39 mouse cellular contexts compared by ENCODE assay signal in genomic region chr6:125291329-125291728, GRCm38 (mm10). TPM values are rescaled to one million over a fixed set of nuclear protein-coding genes. Genes with fewer than 3 reads are reported as not detected.
A peak's percentile ranks its signal among the peaks of the same experiment; 100 is the strongest.
DNase-seq lines count a peak whose midpoint lies in the region; ATAC-seq and TF ChIP-seq lines count a peak whose summit lies in the region.
"Had no signal": no experiment of that assay in that cellular context is flagged by ENCODE, and none has a peak within 500 bp of the region (broad histone marks: within the 10 kb centered on the region; RNA-seq: fewer than 3 reads in every experiment).

No protein-coding gene starts in this region.

- H3K36me3 ChIP-seq in midbrain, postnatal 0 days (ENCODE audit: insufficient read depth, low read length), result no peaks in the 10 kb centered on the region
- H3K36me3 ChIP-seq: forebrain, embryonic 12.5 days; G1E; heart, embryonic 10.5 days; heart, embryonic 15.5 days; hindbrain, embryonic 12.5 days; liver, embryonic 13.5 days; midbrain, embryonic 13.5 days; stomach, embryonic 15.5 days had no signal

- ATAC-seq in frontal cortex, adult (ENCODE audit: low TSS enrichment), result peak; percentile 93
- no peak for ATAC-seq in inflammation-experienced regulatory T-cells, adult 6 months
- ATAC-seq in midbrain, postnatal 0 days (ENCODE audit: low FRiP score), result no peak
- ATAC-seq: forebrain, postnatal 0 days; intestine, postnatal 0 days; midbrain, embryonic 13.5 days had no signal

- H3K27me3 ChIP-seq in midbrain, postnatal 0 days (ENCODE audit: insufficient read depth, low read length), result no peaks in the 10 kb centered on the region
- H3K27me3 ChIP-seq: forebrain, embryonic 12.5 days; heart, embryonic 15.5 days; liver, embryonic 13.5 days; midbrain, embryonic 13.5 days; stomach, embryonic 15.5 days had no signal

- H3K27ac ChIP-seq in embryonic fibroblast, embryonic 13.5 days (ENCODE audit: insufficient read depth, low read length), result peak overlapping the region; percentile 16; the same call in 1 of the 2 replicates
- no peak overlapping the region for H3K27ac ChIP-seq in midbrain, postnatal 0 days (ENCODE audit: low read depth, low read length)
- H3K27ac ChIP-seq: forebrain, embryonic 12.5 days; heart, embryonic 10.5 days; heart, embryonic 15.5 days; hindbrain, embryonic 12.5 days; liver, embryonic 13.5 days; macrophage; midbrain, embryonic 13.5 days; stomach, embryonic 15.5 days had no signal

- 86% methylated on average over 4 of the region's 4 CpGs for WGBS in midbrain, postnatal 0 days

- H3K9me3 ChIP-seq in midbrain, postnatal 0 days (ENCODE audit: low read length), result no peaks in the 10 kb centered on the region
- H3K9me3 ChIP-seq: forebrain, embryonic 12.5 days; heart, embryonic 10.5 days; heart, embryonic 15.5 days; hindbrain, embryonic 12.5 days; liver, embryonic 13.5 days; midbrain, embryonic 13.5 days; stomach, embryonic 15.5 days had no signal

- 0 out of 2 replicates have a peak, but pooled peaks cover 2% of the 10 kb centered on the region for H3K4me1 ChIP-seq in embryonic fibroblast, embryonic 13.5 days (ENCODE audit: control insufficient read depth, insufficient read depth, low read length)
- H3K4me1 ChIP-seq in midbrain, postnatal 0 days (ENCODE audit: insufficient read depth, low read length), result no peaks in the 10 kb centered on the region
- H3K4me1 ChIP-seq: forebrain, embryonic 12.5 days; heart, embryonic 10.5 days; heart, embryonic 15.5 days; hindbrain, embryonic 12.5 days; liver, embryonic 13.5 days; midbrain, embryonic 13.5 days; stomach, embryonic 15.5 days had no signal

- TF ChIP-seq POLR2A in embryonic fibroblast, embryonic 13.5 days (IDR thresholded peaks at IDR 0.05; ENCODE audit: low read depth, low read length), result no peak

- no peak overlapping the region for H3K4me3 ChIP-seq in embryonic fibroblast, embryonic 13.5 days (ENCODE audit: insufficient read depth, low read length)
- no peak overlapping the region for H3K4me3 ChIP-seq in midbrain, postnatal 0 days (ENCODE audit: low read depth, low read length)
- H3K4me3 ChIP-seq: forebrain, embryonic 12.5 days; heart, embryonic 10.5 days; heart, embryonic 15.5 days; hindbrain, embryonic 12.5 days; liver, embryonic 13.5 days; midbrain, embryonic 13.5 days; stomach, embryonic 15.5 days had no signal

- DNase-seq in frontal cortex, postnatal 10 days (ENCODE audit: low spot score in 2 of 2), result no peak
- DNase-seq in left cerebral cortex, postnatal 25 days (ENCODE audit: low spot score in 2 of 2), result peak; percentile 6 to 79
- no peak for DNase-seq in left cerebral cortex, adult 11 months (ENCODE audit: low spot score)
- DNase-seq in 3T3-L1 (ENCODE audit: low read depth, low spot score), result peak; percentile 80
- no peak for DNase-seq in midbrain, postnatal 0 days (ENCODE audit: low spot score)
- DNase-seq: adrenal gland, postnatal 25 days; cerebellum, adult 2 months; cerebellum, postnatal 14 days; forebrain, postnatal 0 days; gastrocnemius, postnatal 25 days; heart, adult 11 months; heart, postnatal 36 days; kidney, adult 9 months; kidney, postnatal 14 days; liver, embryonic 13.5 days; lung, adult 2 months; lung, postnatal 10 days; thymus, postnatal 14 days had no signal

- intact Hi-C loops in left cerebral cortex, postnatal 25 days (cut with DNase I), result no loop called here

- no peak overlapping the region for H3K4me2 ChIP-seq in midbrain, postnatal 0 days (ENCODE audit: low read depth, low read length, poor library complexity, severe bottlenecking)
- H3K4me2 ChIP-seq: forebrain, embryonic 12.5 days; heart, embryonic 15.5 days; hindbrain, embryonic 12.5 days; liver, embryonic 13.5 days; midbrain, embryonic 13.5 days; stomach, embryonic 15.5 days had no signal

- TF ChIP-seq CTCF in embryonic fibroblast, embryonic 13.5 days (IDR thresholded peaks at IDR 0.05; ENCODE audit: borderline replicate concordance, insufficient read depth, low read length), result no peak
- TF ChIP-seq CTCF in midbrain, postnatal 0 days (IDR thresholded peaks at IDR 0.05), result no peak

- no peak overlapping the region for H3K9ac ChIP-seq in midbrain, postnatal 0 days (replicated peaks; ENCODE audit: low read length, poor library complexity, severe bottlenecking)
- H3K9ac ChIP-seq: forebrain, embryonic 12.5 days; forebrain, postnatal 0 days; heart, embryonic 15.5 days; hindbrain, embryonic 12.5 days; liver, embryonic 13.5 days; midbrain, embryonic 13.5 days; stomach, embryonic 15.5 days had no signal

RNA-seq across cellular contexts. Expression of gene Tuba3a, which starts 5.5 kb away (rescaled TPM):
- total RNA-seq in left cerebral cortex, postnatal 25 days (2021), result not detected
- polyA plus RNA-seq in embryonic fibroblast, embryonic 13.5 days (2011; ENCODE audit: insufficient read length, low read depth, missing spikeins), result not detected in 2 replicates
- 1 to 10 TPM in 2 of 3 experiments, under 1 TPM in 1; 0.70 to 2.7 (median 2.6) TPM for polyA plus RNA-seq in inflammation-experienced regulatory T-cells, adult 6 months (2017; shearing (Covaris generic))
- not detected in 2 replicates for total RNA-seq in midbrain, postnatal 0 days (2014; rRNA removed)
- not detected in 2 replicates for polyA plus RNA-seq in midbrain, postnatal 0 days (2015; fragmentation: Nextera tagmentation; extraction: Ambion mirVana)
- total RNA-seq: adrenal gland, adult 18-20 months; adrenal gland, postnatal 25 days; forebrain, postnatal 0 days; G1E; gastrocnemius, adult 18-20 months; gastrocnemius, postnatal 25 days; heart, postnatal 36 days; layer of hippocampus, postnatal 14 days; left cerebral cortex, postnatal 10 days; megakaryocyte-erythroid progenitor cell, adult 5-6 weeks; monocyte, adult 5-6 weeks had no signal
- polyA plus RNA-seq: brain, embryonic 14.5 days; cerebellum, adult 2 months; cortical plate, adult 2 months; forebrain, embryonic 12.5 days; forebrain, postnatal 0 days; G1E; hindbrain, embryonic 12.5 days; intestine, postnatal 0 days; liver, embryonic 13.5 days; macrophage; neural tube, embryonic 14.5 days had no signal

RNA-seq across cellular contexts. Expression of gene Ltbr, which starts 22.4 kb away (rescaled TPM):
- 1 to 10 TPM; 8.1 to 9.9 TPM for total RNA-seq in left cerebral cortex, postnatal 25 days (2021)
- polyA plus RNA-seq in embryonic fibroblast, embryonic 13.5 days (2011; ENCODE audit: insufficient read length, low read depth, missing spikeins), result 67.1 and 77.6 TPM in 2 replicates
- polyA plus RNA-seq in inflammation-experienced regulatory T-cells, adult 6 months (2017; shearing (Covaris generic)), result under 1 TPM in 2 of 3 experiments, not detected in 1; 0.21 to 0.23 TPM
- total RNA-seq in midbrain, postnatal 0 days (2014; rRNA removed), result 24.4 TPM in 2 replicates
- 14.5 and 15.7 TPM in 2 replicates for polyA plus RNA-seq in midbrain, postnatal 0 days (2015; fragmentation: Nextera tagmentation; extraction: Ambion mirVana)
- total RNA-seq: G1E had no signal
- polyA plus RNA-seq: G1E had no signal

RNA-seq across cellular contexts. Expression of gene Scnn1a, which starts 29.1 kb away (rescaled TPM):
- 1 to 10 TPM; 2.4 to 2.6 TPM for total RNA-seq in left cerebral cortex, postnatal 25 days (2021)
- polyA plus RNA-seq in embryonic fibroblast, embryonic 13.5 days (2011; ENCODE audit: insufficient read length, low read depth, missing spikeins), result 0.48 and 0.70 TPM in 2 replicates
- not detected for polyA plus RNA-seq in inflammation-experienced regulatory T-cells, adult 6 months (2017; shearing (Covaris generic))
- total RNA-seq in midbrain, postnatal 0 days (2014; rRNA removed), result 1.5 and 1.8 TPM in 2 replicates
- polyA plus RNA-seq in midbrain, postnatal 0 days (2015; fragmentation: Nextera tagmentation; extraction: Ambion mirVana), result 1.8 TPM in 2 replicates
- polyA plus RNA-seq: G1E had no signal

RNA-seq across cellular contexts. Expression of gene Cd27, which starts 54.5 kb away (rescaled TPM):
- total RNA-seq in left cerebral cortex, postnatal 25 days (2021), result not detected
- polyA plus RNA-seq in embryonic fibroblast, embryonic 13.5 days (2011; ENCODE audit: insufficient read length, low read depth, missing spikeins), result not detected in 2 replicates
- 100 to 1,000 TPM; 258 to 621 (median 560) TPM for polyA plus RNA-seq in inflammation-experienced regulatory T-cells, adult 6 months (2017; shearing (Covaris generic))
- total RNA-seq in midbrain, postnatal 0 days (2014; rRNA removed), result not detected in 2 replicates
- 0.70 TPM in 1 of 2 replicates, not detected in the other for polyA plus RNA-seq in midbrain, postnatal 0 days (2015; fragmentation: Nextera tagmentation; extraction: Ambion mirVana)
- total RNA-seq: forebrain, postnatal 0 days; layer of hippocampus, postnatal 14 days; left cerebral cortex, postnatal 10 days had no signal
- polyA plus RNA-seq: cerebellum, adult 2 months; cortical plate, adult 2 months; G1E; macrophage had no signal

RNA-seq across cellular contexts. Expression of gene Tnfrsf1a, which starts 57.8 kb away (rescaled TPM):
- 10 to 100 TPM; 11.5 to 12.7 TPM for total RNA-seq in left cerebral cortex, postnatal 25 days (2021)
- 126 and 140 TPM in 2 replicates for polyA plus RNA-seq in embryonic fibroblast, embryonic 13.5 days (2011; ENCODE audit: insufficient read length, low read depth, missing spikeins)
- polyA plus RNA-seq in inflammation-experienced regulatory T-cells, adult 6 months (2017; shearing (Covaris generic)), result 10 to 100 TPM; 23.3 to 28.5 (median 24.7) TPM
- total RNA-seq in midbrain, postnatal 0 days (2014; rRNA removed), result 9.2 and 15.9 TPM in 2 replicates
- 10.4 and 12.9 TPM in 2 replicates for polyA plus RNA-seq in midbrain, postnatal 0 days (2015; fragmentation: Nextera tagmentation; extraction: Ambion mirVana)
- total RNA-seq: G1E had no signal

Comparison
In these comparisons a context has a peak if more than half of its experiments do, and no peak if none do; other contexts are left out.
1. DNase-seq: peak in left cerebral cortex, postnatal 25 days (2 of 2) and 3T3-L1 (single experiment); none in frontal cortex, postnatal 10 days (0 of 2), left cerebral cortex, adult 11 months (single experiment) and midbrain, postnatal 0 days (single experiment).
2. RNA of gene Ltbr, which starts 22.4 kb away (polyA plus RNA-seq): 67.1 to 77.6 TPM in embryonic fibroblast, embryonic 13.5 days and 14.5 to 15.7 TPM in midbrain, postnatal 0 days; 0.21 to 0.23 TPM in inflammation-experienced regulatory T-cells, adult 6 months; every median in the first group is over 10 times any median in the second.